Mouse (Mus musculus): ENCODE measurements around the gene Hist1h2ad. TPM values are rescaled to one million over a fixed set of nuclear protein-coding genes. Genes with fewer than 3 reads are reported as not detected.
"Not testable (repeated sequence)": the region's sequence is repeated elsewhere in the genome, so short reads cannot be mapped to it uniquely, and the experiment has no call there.

Hist1h2ad gene
- polyA plus RNA-seq, 1 experiment from 2014 or later = not detected

DNA sequence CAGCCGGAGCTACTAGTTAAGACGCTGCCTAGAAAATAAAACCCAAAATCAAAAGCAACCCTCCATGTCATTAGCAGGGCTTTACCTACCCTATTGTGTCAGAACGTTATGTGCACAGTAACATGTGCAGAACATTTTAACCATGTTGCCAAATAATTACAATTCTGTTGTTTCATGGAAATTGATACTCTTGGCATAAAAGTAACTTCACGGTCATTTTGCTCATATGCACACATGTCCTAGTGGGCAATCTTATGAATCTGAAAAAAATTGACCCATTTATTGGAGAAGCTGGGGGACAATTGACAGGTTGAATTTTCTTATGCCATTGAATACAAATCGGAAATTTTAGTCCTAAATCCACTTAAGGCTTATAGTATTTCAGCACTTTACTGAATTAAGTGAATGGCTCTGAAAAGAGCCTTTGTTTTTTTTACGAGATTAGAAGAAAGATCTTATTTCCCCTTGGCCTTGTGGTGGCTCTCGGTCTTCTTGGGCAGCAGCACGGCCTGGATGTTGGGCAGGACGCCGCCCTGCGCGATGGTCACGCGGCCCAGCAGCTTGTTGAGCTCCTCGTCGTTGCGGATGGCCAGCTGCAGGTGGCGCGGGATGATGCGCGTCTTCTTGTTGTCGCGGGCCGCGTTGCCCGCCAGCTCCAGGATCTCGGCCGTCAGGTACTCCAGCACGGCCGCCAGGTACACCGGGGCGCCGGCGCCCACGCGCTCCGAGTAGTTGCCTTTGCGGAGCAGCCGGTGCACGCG lies 3.7 kb upstream of the Hist1h2ad start:
- peak overlapping the region; percentile 46 for H3K27ac ChIP-seq
- not testable (repeated sequence) for H3K36me3 ChIP-seq (ENCODE audit: inconsistent target)
- peak overlapping the region; percentile 1; the same call in 1 of the 2 replicates for H3K4me3 ChIP-seq (ENCODE audit: inconsistent target)
- WGBS (ENCODE audit: missing documents) = 15% methylated on average over 5 of the region's 41 CpGs
- H3K79me2 ChIP-seq (ENCODE audit: inconsistent target) = peaks cover 18% of the 10 kb centered on the region; the same call in 1 of the 2 replicates

DNA sequence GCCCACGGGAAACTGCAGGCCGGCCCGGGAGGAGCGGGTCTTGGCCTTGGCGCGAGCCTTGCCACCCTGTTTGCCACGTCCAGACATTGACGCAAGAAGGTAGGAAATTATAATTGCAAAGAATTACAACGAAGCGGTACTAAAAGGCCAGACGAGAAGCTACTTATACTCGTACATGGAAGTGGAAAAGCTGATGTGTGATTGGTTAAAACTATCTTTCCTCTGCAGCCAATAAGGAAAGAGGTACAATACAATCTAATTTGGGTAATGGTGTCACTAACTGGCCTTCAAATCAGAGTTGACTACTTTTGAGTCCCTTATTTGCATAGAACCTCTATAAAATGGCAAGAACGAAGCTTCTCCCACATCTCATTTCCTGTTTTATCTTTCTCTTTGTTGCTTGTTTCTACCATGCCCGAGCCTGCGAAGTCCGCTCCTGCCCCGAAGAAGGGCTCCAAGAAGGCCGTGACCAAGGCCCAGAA lies 3.1 kb upstream of the Hist1h2ad start, which contains the start of the genes Hist1h2ae and Hist1h2bg:
Gene Hist1h2ae (minus strand): TSS at position 199 of the 482 bp plus-strand sequence.
Gene Hist1h2bg (plus strand): TSS at position 375 of the 482 bp plus-strand sequence.
- 0% methylated on average over 8 of the region's 18 CpGs for WGBS (ENCODE audit: missing documents)
- H3K4me3 ChIP-seq (ENCODE audit: inconsistent target) = peak within 1 kb of the TSS; percentile 41
- peak within 1 kb of the TSS; percentile 75 for H3K27ac ChIP-seq
- H3K79me2 ChIP-seq (ENCODE audit: inconsistent target) = peaks cover 18% of the 10 kb centered on the region; the same call in 1 of the 2 replicates
- no peaks in the 10 kb centered on the region for H3K36me3 ChIP-seq (ENCODE audit: inconsistent target)

DNA sequence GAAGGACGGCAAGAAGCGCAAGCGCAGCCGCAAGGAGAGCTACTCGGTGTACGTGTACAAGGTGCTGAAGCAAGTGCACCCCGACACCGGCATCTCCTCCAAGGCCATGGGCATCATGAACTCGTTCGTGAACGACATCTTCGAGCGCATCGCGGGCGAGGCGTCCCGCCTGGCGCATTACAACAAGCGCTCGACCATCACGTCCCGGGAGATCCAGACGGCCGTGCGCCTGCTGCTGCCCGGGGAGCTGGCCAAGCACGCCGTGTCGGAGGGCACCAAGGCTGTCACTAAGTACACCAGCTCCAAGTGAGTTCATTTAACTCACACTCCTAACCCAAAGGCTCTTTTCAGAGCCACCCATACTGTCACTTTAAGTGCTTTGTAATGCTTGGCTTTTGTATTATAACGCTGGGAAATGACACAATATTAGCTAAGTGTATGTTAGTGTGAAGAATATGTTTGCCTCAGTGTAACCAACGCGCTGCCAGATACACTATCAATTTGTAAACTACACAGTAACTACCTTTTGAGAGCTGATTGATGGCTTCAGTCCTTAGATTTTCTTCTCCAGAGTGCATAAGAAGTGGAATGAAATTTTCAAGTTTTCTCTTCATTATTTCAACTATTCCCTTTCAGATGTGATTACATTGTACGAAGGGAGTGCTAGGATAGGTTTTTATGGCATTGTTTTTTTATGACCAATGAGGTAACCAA lies 2.5 kb upstream of the Hist1h2ad start:
- Histone ChIP-seq H3K4me3 (ENCODE audit: inconsistent target) (peak overlapping the region; percentile 41), H3K79me2 (ENCODE audit: inconsistent target) (peaks cover 18% of the 10 kb centered on the region; the same call in 1 of the 2 replicates), H3K27ac (peak overlapping the region; percentile 75)
- 2% methylated on average over 7 of the region's 34 CpGs for WGBS (ENCODE audit: missing documents)
- H3K36me3 ChIP-seq (ENCODE audit: inconsistent target) = not testable (repeated sequence)

DNA sequence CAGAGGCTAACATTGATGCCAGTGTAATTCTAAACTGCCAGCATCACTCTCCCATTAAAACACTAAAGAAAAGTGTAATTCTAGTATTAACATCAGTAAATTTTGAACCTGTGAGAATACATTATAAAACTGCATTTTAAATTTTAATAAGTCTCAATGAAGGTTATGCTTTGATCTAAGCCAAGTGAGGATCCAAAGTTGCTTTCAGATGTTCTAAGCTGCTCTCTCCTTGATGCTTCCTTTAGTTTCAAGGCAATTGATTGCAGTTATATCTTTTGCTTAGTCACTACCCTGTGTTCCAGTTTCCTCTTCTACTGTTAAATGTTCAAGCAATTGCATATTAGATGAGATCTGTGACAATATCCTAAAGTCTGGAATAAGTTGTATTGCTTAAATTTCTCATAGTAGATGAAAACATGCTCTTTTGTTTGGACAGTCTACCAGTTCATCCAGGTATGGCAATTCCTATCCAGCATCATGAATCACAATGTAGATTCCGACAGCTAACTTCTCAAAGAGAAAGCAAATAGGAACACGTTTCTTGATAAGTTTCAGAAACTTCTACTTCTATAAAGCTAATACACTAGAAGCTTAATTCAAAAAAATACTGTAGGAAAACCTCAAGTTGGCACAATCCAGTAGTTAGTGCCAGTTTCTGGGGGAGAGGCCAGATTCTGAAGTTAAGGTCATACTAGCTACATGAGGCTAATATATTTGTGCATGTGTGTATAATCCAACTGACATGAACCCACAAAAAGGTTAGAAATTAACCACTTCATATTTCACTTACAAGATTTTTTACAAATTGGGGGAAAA lies 1.8 kb upstream of the Hist1h2ad start:
- H3K4me3 ChIP-seq (ENCODE audit: inconsistent target) = peak overlapping the region; percentile 41
- WGBS (ENCODE audit: missing documents) = 40% methylated on average over 2 of the region's 2 CpGs
- H3K27ac ChIP-seq = peak overlapping the region; percentile 75
- peaks cover 18% of the 10 kb centered on the region; the same call in 1 of the 2 replicates for H3K79me2 ChIP-seq (ENCODE audit: inconsistent target)
- H3K36me3 ChIP-seq (ENCODE audit: inconsistent target) = no peaks in the 10 kb centered on the region

DNA sequence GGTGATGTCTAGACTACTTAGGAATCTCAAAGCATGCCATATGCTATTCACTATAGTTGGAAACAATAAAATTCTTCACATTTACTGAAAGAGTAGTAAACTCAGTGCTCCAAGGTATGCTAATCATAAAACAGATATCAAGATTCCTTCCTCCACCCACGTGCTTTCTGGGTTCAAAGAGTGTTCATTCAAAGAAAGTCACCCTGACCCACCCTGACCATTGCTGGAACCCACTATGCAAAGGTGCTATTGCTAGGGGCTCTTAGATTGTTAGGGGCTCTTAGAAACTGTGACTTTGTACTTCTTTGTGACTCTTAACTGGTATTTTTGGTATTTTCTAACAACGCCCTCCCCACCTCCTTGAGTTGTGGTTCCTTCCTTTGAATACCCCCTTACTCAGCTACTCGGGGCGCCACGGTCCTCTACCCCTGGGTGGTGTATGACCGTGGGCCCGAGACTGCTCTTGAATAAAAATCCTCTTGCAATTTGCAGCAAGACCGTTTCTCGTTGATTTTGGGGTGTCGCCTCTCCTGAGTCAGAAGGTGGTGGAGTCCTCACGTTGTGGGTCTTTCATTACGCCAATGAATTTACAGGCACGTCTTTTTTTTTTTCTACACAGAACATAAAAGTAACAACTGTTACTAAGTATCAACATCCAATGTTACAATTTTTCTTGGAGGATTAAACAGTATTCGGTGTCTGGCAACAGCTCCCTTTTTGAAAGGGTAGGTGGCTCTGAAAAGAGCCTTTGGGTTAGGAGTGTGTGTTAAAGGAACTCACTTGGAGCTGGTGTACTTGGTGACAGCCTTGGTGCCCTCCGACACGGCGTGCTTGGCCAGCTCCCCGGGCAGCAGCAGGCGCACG lies 915 bp upstream of the Hist1h2ad start:
- peak overlapping the region; percentile 41 for H3K4me3 ChIP-seq (ENCODE audit: inconsistent target)
- H3K36me3 ChIP-seq (ENCODE audit: inconsistent target) = not testable (repeated sequence)
- peak overlapping the region; percentile 75 for H3K27ac ChIP-seq
- 6% methylated on average over 14 of the region's 20 CpGs for WGBS (ENCODE audit: missing documents)
- H3K79me2 ChIP-seq (ENCODE audit: inconsistent target) = peaks cover 18% of the 10 kb centered on the region; the same call in 1 of the 2 replicates

DNA sequence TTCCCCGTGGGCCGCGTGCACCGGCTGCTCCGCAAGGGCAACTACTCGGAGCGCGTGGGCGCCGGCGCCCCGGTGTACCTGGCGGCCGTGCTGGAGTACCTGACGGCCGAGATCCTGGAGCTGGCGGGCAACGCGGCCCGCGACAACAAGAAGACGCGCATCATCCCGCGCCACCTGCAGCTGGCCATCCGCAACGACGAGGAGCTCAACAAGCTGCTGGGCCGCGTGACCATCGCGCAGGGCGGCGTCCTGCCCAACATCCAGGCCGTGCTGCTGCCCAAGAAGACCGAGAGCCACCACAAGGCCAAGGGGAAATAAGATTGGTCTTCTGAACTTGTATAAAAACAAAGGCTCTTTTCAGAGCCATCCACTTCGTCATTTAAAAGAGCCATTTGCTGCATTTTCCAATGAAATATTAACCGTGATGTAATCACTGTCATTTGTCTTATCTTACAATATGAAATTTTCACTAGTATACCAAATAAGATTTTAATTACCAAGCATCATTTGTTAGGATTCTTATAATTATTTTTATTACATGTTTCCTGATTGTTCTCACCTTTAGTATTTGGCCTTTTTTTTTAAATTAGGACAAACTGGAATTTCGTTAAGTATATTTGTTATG lies 477 bp downstream of the Hist1h2ad start:
- not testable (repeated sequence) for H3K36me3 ChIP-seq (ENCODE audit: inconsistent target)
- Histone ChIP-seq H3K27ac (peak overlapping the region; percentile 67), H3K79me2 (ENCODE audit: inconsistent target) (peaks cover 18% of the 10 kb centered on the region; the same call in 1 of the 2 replicates), H3K4me3 (ENCODE audit: inconsistent target) (peak overlapping the region; percentile 13; the same call in 1 of the 2 replicates)
- 5% methylated on average over 2 of the region's 39 CpGs for WGBS (ENCODE audit: missing documents)

DNA sequence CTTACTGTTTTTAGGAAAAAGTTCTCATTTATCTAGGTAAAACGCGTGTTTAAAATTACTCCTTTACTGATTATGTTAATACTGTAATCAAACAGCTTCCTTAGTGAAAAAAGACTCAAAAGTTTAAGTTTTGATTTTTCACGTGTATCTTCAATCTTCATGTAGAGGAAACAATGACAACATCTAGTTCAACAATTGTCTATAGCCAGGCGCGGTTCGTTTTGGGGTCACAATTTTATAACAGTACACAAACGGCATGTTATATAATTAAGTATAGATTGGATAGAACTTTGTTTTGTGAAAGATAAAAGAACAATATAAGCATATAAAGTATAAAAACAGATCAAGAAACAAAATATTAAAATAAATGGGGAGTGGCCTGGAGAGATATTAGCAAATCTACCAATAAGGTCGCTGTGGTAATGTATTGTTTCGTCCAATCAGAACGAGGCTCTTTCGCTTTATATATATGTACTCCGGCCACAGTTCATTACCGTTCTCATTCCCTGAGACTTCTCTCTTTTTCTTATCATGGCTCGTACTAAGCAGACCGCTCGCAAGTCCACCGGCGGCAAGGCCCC lies 1.2 kb downstream of the Hist1h2ad start, which contains the start of gene Hist1h3d:
Gene Hist1h3d (plus strand): TSS at position 493 of the 581 bp plus-strand sequence.
- H3K36me3 ChIP-seq (ENCODE audit: inconsistent target) = no peaks in the 10 kb centered on the region
- peak within 1 kb of the TSS; percentile 29 for H3K4me3 ChIP-seq (ENCODE audit: inconsistent target)
- peaks cover 18% of the 10 kb centered on the region; the same call in 1 of the 2 replicates for H3K79me2 ChIP-seq (ENCODE audit: inconsistent target)
- H3K27ac ChIP-seq = peak within 1 kb of the TSS; percentile 67
- 2% methylated on average over 13 of the region's 18 CpGs for WGBS (ENCODE audit: missing documents)

DNA sequence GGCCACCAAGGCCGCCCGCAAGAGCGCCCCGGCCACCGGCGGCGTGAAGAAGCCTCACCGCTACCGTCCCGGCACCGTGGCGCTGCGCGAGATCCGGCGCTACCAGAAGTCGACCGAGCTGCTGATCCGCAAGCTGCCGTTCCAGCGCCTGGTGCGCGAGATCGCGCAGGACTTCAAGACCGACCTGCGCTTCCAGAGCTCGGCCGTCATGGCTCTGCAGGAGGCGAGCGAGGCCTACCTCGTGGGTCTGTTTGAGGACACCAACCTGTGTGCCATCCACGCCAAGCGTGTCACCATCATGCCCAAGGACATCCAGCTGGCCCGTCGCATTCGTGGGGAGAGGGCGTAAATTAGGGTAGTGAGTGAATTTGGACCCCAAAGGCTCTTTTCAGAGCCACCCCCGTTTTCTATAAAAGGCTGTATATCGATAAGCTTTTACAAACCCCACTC lies 1.7 kb downstream of the Hist1h2ad start:
- Histone ChIP-seq H3K4me3 (ENCODE audit: inconsistent target) (peak overlapping the region; percentile 29), H3K79me2 (ENCODE audit: inconsistent target) (peaks cover 18% of the 10 kb centered on the region; the same call in 1 of the 2 replicates), H3K27ac (peak overlapping the region; percentile 54)
- not testable (repeated sequence) for H3K36me3 ChIP-seq (ENCODE audit: inconsistent target)
- WGBS (ENCODE audit: missing documents) = 4% methylated on average over 8 of the region's 40 CpGs

DNA sequence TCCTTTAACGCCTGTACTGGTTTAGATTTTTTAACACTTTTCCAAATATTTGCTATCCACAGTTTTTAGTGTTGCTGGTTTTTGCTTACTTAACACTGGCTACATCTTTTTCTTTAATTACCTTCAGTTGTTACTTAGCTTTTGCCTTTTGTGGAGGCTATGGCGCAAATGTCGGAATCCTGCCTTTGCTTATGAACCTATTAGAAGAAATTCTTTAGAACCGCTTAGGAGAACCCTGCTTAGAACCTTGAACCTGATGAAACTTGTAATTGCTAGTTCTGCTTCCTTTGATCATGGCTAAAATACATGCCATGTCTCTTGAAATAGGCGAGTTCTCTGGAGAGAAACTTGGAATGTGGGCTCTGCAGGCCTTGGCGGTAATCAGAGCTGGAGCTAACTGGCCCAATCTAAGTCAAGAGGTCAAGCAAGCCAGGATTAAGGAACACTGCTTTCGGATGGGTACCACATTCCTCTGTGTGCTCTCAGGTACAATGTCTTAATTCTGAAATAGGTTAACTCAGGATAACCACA lies 2.2 kb downstream of the Hist1h2ad start:
- Histone ChIP-seq H3K79me2 (ENCODE audit: inconsistent target) (peaks cover 18% of the 10 kb centered on the region; the same call in 1 of the 2 replicates), H3K4me3 (ENCODE audit: inconsistent target) (peak overlapping the region; percentile 29), H3K27ac (peak overlapping the region; percentile 54), H3K36me3 (ENCODE audit: inconsistent target) (no peaks in the 10 kb centered on the region)
- WGBS (ENCODE audit: missing documents) = 52% methylated on average over 7 of the region's 7 CpGs

DNA sequence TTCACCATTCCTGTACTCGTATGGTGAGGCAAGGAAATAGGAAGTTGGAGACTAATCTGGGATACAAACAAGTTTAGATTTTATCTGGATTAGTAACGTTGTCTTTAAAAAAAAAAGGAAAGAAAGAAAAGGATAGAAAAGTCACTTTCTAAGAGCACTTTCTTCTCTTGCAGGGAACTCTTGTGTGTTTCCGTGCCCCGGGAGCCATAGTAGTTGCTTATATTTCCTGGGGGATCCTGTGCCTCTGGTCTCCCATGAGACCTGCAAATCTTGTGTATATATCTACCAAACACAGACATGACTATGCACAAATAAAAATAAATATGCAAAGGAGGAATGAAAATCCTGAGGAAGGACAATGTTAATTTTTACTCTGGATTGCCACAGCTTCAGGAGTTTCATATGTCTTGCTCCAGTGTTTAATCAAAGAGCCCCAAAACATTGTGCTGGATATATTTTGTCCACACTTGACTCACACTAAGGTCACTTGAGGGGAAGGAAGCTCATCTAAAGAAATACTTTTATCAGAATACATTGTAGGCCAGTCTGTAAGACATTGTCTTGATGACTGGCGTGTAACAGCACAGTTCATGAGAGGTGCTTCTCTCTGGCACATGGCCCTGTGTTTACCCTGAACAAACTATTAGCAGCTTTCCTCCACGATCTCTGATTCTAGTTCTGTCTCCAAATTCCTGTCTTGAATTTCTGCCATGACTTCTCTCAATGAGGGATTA lies 2.9 kb downstream of the Hist1h2ad start:
- WGBS (ENCODE audit: missing documents) = 65% methylated on average over 6 of the region's 6 CpGs
- Histone ChIP-seq H3K4me3 (ENCODE audit: inconsistent target) (peak overlapping the region; percentile 29; the same call in 1 of the 2 replicates), H3K79me2 (ENCODE audit: inconsistent target) (peaks cover 14% of the 10 kb centered on the region; the same call in 1 of the 2 replicates), H3K36me3 (ENCODE audit: inconsistent target) (no peaks in the 10 kb centered on the region), H3K27ac (peak overlapping the region; percentile 54)

DNA sequence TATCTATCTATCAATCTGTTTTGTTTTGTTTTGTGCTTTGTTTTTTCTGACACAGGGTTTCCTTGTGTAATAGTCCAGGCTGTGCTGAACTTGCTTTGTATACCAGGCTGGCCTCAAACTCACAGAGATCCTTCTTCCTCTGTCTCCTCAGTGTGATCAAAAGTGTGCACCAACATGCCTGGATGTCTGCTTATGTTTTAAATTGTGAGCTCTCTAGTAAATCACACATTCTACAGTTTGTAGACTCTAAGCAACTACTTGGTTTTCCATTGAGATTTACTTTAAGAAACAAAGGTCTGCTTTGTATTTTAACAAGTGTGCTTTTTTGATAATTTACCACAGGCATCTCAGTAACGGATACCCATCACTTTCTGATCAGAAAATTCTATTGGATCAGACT lies 3.7 kb downstream of the Hist1h2ad start:
- no peak overlapping the region for H3K4me3 ChIP-seq (ENCODE audit: inconsistent target)
- H3K36me3 ChIP-seq (ENCODE audit: inconsistent target) = no peaks in the 10 kb centered on the region
- WGBS (ENCODE audit: missing documents) = 92% methylated on average over 1 of the region's 1 CpGs
- no peak overlapping the region for H3K27ac ChIP-seq
- peaks cover 6% of the 10 kb centered on the region; the same call in 1 of the 2 replicates for H3K79me2 ChIP-seq (ENCODE audit: inconsistent target)
